Mouse (Mus musculus): ENCODE measurements around the gene 4933407L21Rik. TPM values are rescaled to one million over a fixed set of nuclear protein-coding genes. Genes with fewer than 3 reads are reported as not detected.

4933407L21Rik gene
- polyA plus RNA-seq (2012; rRNA removed) = 1.5 and 2.2 TPM in 2 replicates

DNA sequence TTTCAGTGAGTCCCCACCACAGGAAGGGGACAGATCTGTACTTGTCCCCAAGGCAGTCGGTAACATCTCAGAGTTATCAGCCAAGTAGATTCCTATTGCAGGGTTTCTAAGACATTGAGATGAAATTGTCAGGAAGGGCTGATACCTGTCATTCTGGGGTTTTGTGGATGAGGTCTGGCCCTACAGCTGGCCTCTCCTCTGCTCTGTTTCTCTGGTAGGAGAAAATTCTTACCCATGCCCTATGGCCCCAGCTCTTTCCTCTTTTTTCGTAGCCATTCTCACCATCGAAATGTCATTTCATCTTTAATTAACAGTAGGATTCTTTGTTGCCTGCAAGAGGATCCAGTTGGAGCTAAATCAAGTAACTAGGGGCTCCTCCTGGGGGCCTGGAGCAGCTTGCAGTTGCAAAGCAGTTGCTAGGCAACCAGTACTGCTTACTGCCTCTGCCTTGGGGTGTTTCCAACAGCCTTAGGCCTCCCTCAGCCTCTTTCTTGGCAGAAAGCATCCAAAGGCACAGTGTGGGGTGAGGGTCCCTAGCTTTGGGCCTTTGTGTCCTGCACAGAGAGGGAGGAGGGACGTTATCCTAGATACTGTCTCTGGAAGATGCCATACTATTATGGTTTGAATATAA lies at the start of gene 4933407L21Rik:
Gene 4933407L21Rik, plus strand, starts transcription at position 427 of the 631 bp plus-strand sequence.
- 77% methylated on average over 4 of the region's 4 CpGs for WGBS
- peak; percentile 4 for DNase-seq
- H3K27ac ChIP-seq (ENCODE audit: control insufficient read depth, insufficient read depth, low read length) = peak within 1 kb of the TSS; percentile 80
- no peaks in the 10 kb centered on the region for H3K27me3 ChIP-seq (ENCODE audit: control insufficient read depth, insufficient read depth, low read length)
- no peaks in the 10 kb centered on the region for H3K36me3 ChIP-seq (ENCODE audit: control insufficient read depth, insufficient read depth, low read length)
- no peak for TF ChIP-seq CTCF (IDR thresholded peaks at IDR 0.05; ENCODE audit: borderline replicate concordance, control insufficient read depth, extremely low read depth, insufficient read depth, low read length, poor library complexity)
- TF ChIP-seq POLR2A (IDR thresholded peaks at IDR 0.05; ENCODE audit: control insufficient read depth, extremely low read depth, insufficient read depth, low read length, poor library complexity) = no peak
- H3K4me3 ChIP-seq (ENCODE audit: control insufficient read depth, insufficient read depth, low read length) = 0 out of 2 replicates have a peak within 1 kb of the TSS, but pooled peaks have one; percentile 8
- H3K4me1 ChIP-seq (replicated peaks; ENCODE audit: control insufficient read depth, insufficient read depth, low read length) = peaks cover 18% of the 10 kb centered on the region

- no peaks in the 10 kb centered on the region for H3K27me3 ChIP-seq (ENCODE audit: control insufficient read depth, insufficient read depth, low read length)
- WGBS = 94% methylated on average over 12 of the region's 12 CpGs
- no peak overlapping the region for H3K27ac ChIP-seq (ENCODE audit: control insufficient read depth, insufficient read depth, low read length)
- H3K4me1 ChIP-seq (replicated peaks; ENCODE audit: control insufficient read depth, insufficient read depth, low read length) = no peaks in the 10 kb centered on the region
- no peaks in the 10 kb centered on the region for H3K36me3 ChIP-seq (ENCODE audit: control insufficient read depth, insufficient read depth, low read length)
- TF ChIP-seq POLR2A (IDR thresholded peaks at IDR 0.05; ENCODE audit: control insufficient read depth, extremely low read depth, insufficient read depth, low read length, poor library complexity) (no peak), CTCF (IDR thresholded peaks at IDR 0.05; ENCODE audit: borderline replicate concordance, control insufficient read depth, extremely low read depth, insufficient read depth, low read length, poor library complexity) (no peak)
- DNase-seq = no peak
- H3K4me3 ChIP-seq (ENCODE audit: control insufficient read depth, insufficient read depth, low read length) = no peak overlapping the region
Observed at GRCm38 (mm10) chr1:85882003-85882402, 46.3 kb upstream of the 4933407L21Rik start.

DNA sequence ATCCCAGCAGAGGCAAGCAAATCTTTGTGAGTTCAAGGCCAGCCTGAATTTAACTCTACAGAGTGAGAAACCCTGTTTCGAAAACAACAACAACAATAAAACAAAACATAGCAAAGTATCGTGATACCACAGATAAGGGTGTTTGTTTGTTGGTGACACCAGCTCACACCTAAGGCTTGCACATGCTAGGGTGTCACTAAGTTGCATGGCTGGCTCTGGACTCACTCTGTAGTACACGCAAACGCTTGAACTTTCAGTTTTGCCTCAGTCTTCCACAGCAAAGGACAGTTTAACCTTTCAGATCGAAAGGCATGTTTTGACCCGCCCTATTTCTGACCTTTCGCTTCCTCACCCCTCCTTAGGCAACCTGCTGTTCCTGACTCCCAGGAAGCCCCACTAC lies 41.1 kb upstream of the 4933407L21Rik start:
- TF ChIP-seq POLR2A (IDR thresholded peaks at IDR 0.05; ENCODE audit: control insufficient read depth, extremely low read depth, insufficient read depth, low read length, poor library complexity) = no peak
- no peak for TF ChIP-seq CTCF (IDR thresholded peaks at IDR 0.05; ENCODE audit: borderline replicate concordance, control insufficient read depth, extremely low read depth, insufficient read depth, low read length, poor library complexity)
- 88% methylated on average over 7 of the region's 7 CpGs for WGBS
- Histone ChIP-seq H3K27me3 (ENCODE audit: control insufficient read depth, insufficient read depth, low read length) (no peaks in the 10 kb centered on the region), H3K36me3 (ENCODE audit: control insufficient read depth, insufficient read depth, low read length) (no peaks in the 10 kb centered on the region), H3K27ac (ENCODE audit: control insufficient read depth, insufficient read depth, low read length) (no peak overlapping the region), H3K4me1 (replicated peaks; ENCODE audit: control insufficient read depth, insufficient read depth, low read length) (no peaks in the 10 kb centered on the region), H3K4me3 (ENCODE audit: control insufficient read depth, insufficient read depth, low read length) (no peak overlapping the region)
- no peak for DNase-seq

DNA sequence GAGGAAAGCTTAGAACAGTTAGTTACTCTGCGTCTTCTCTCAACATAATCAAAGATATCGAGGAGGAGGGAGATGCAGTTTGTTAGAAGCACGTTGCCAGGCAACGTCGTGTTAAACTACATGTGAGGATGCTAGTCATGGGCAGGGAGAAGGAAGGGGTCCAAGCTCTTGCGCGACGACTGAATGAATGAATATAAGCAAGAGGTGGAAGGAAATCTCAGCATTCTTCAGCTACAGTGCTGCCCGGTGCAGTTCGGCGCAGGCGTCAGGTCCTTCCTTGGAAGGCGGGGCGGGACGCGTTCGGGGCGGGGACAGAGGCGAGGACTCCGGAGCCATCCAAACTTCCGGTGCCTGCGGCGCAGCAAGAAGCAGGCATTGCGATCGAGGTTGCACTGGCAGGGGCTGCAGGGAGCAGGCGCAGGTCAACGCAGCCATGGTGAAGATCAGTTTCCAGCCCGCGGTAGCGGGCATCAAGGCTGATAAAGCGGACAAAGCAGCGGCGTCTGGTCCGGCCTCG lies 34.0 kb upstream of the 4933407L21Rik start, which contains the start of gene Itm2c:
Gene Itm2c, plus strand, starts transcription at position 51 of the 517 bp plus-strand sequence.
- H3K27ac ChIP-seq (ENCODE audit: control insufficient read depth, insufficient read depth, low read length) = peak within 1 kb of the TSS; percentile 55; the same call in 1 of the 2 replicates
- WGBS = 3% methylated on average over 35 of the region's 35 CpGs
- H3K36me3 ChIP-seq (ENCODE audit: control insufficient read depth, insufficient read depth, low read length) = no peaks in the 10 kb centered on the region
- H3K4me1 ChIP-seq (replicated peaks; ENCODE audit: control insufficient read depth, insufficient read depth, low read length) = peaks cover 20% of the 10 kb centered on the region
- no peaks in the 10 kb centered on the region for H3K27me3 ChIP-seq (ENCODE audit: control insufficient read depth, insufficient read depth, low read length)
- H3K4me3 ChIP-seq (ENCODE audit: control insufficient read depth, insufficient read depth, low read length) = peak within 1 kb of the TSS; percentile 88
- peak; percentile 89 for DNase-seq
- TF ChIP-seq CTCF (IDR thresholded peaks at IDR 0.05; ENCODE audit: borderline replicate concordance, control insufficient read depth, extremely low read depth, insufficient read depth, low read length, poor library complexity) (no peak), POLR2A (IDR thresholded peaks at IDR 0.05; ENCODE audit: control insufficient read depth, extremely low read depth, insufficient read depth, low read length, poor library complexity) (no peak; the same call in 1 of the 2 replicates)

- peak; percentile 60 for DNase-seq
- Histone ChIP-seq H3K36me3 (ENCODE audit: control insufficient read depth, insufficient read depth, low read length) (no peaks in the 10 kb centered on the region), H3K27ac (ENCODE audit: control insufficient read depth, insufficient read depth, low read length) (peak overlapping the region; percentile 55; the same call in 1 of the 2 replicates), H3K4me3 (ENCODE audit: control insufficient read depth, insufficient read depth, low read length) (peak overlapping the region; percentile 88), H3K27me3 (ENCODE audit: control insufficient read depth, insufficient read depth, low read length) (no peaks in the 10 kb centered on the region), H3K4me1 (replicated peaks; ENCODE audit: control insufficient read depth, insufficient read depth, low read length) (peaks cover 22% of the 10 kb centered on the region)
- under 1% methylated on average over 30 of the region's 30 CpGs for WGBS
- TF ChIP-seq POLR2A (IDR thresholded peaks at IDR 0.05; ENCODE audit: control insufficient read depth, extremely low read depth, insufficient read depth, low read length, poor library complexity) (no peak; the same call in 1 of the 2 replicates), CTCF (IDR thresholded peaks at IDR 0.05; ENCODE audit: borderline replicate concordance, control insufficient read depth, extremely low read depth, insufficient read depth, low read length, poor library complexity) (no peak)
Observed at GRCm38 (mm10) chr1:85894748-85895360, 33.4 kb upstream of the 4933407L21Rik start.

- TF ChIP-seq CTCF (IDR thresholded peaks at IDR 0.05; ENCODE audit: borderline replicate concordance, control insufficient read depth, extremely low read depth, insufficient read depth, low read length, poor library complexity) = peak; percentile 37; the same call in 1 of the 2 replicates
- no peak for TF ChIP-seq POLR2A (IDR thresholded peaks at IDR 0.05; ENCODE audit: control insufficient read depth, extremely low read depth, insufficient read depth, low read length, poor library complexity)
- H3K4me3 ChIP-seq (ENCODE audit: control insufficient read depth, insufficient read depth, low read length) = peak overlapping the region; percentile 88
- WGBS = 1% methylated on average over 15 of the region's 15 CpGs
- H3K36me3 ChIP-seq (ENCODE audit: control insufficient read depth, insufficient read depth, low read length) = no peaks in the 10 kb centered on the region
- H3K27me3 ChIP-seq (ENCODE audit: control insufficient read depth, insufficient read depth, low read length) = no peaks in the 10 kb centered on the region
- H3K27ac ChIP-seq (ENCODE audit: control insufficient read depth, insufficient read depth, low read length) = peak overlapping the region; percentile 55; the same call in 1 of the 2 replicates
- peak; percentile 67 for DNase-seq
- peaks cover 22% of the 10 kb centered on the region for H3K4me1 ChIP-seq (replicated peaks; ENCODE audit: control insufficient read depth, insufficient read depth, low read length)
Observed at GRCm38 (mm10) chr1:85895391-85895837, 32.9 kb upstream of the 4933407L21Rik start.
